Mouse (Mus musculus): ENCODE results near the gene Hoxc10.
A peak's percentile ranks its signal among the peaks of the same experiment; 100 is the strongest.

The Hoxc10 gene

DNA sequence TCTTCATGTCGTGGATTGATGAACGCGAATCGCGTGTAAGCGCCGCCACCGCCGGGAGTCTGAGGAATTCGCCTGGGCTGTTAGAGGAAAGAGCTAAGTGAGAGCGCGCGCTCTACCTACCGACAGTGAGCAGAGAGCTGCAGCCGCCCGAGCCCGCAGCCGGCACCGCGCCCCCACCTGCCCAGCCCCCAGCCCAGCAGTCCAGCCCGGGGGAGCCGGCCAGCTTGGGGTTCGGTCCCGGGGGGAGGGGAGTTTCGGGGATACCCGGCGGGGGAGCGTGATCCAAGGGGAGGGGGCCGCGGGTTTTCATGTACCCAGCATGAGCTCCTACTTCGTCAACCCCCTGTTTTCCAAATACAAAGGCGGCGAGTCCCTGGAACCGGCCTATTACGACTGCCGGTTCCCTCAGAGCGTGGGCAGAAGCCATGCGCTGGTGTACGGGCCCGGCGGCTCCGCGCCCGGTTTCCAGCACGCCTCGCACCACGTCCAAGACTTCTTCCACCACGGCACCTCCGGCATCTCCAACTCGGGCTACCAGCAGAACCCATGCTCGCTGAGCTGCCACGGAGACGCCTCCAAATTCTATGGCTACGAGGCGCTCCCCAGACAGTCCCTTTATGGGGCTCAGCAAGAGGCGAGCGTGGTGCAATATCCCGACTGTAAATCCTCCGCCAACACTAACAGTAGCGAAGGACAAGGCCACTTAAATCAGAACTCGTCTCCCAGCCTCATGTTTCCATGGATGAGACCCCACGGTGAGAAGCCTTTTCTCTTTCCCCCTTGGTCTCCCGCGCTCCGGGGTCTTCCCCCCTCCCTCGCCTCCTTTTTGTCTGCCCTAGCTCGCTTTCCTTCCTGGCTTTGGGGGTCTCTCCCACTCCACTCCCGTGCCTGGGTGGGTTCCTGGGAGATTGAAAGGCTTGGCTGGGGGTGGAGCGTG is 24.1 kb downstream of the Hoxc10 start, which contains the start of gene Hoxc8:
Hoxc8 (plus strand) TSS at position 147 of the 937 bp plus-strand sequence.
- no peak for DNase-seq (ENCODE audit: low spot score)

DNA sequence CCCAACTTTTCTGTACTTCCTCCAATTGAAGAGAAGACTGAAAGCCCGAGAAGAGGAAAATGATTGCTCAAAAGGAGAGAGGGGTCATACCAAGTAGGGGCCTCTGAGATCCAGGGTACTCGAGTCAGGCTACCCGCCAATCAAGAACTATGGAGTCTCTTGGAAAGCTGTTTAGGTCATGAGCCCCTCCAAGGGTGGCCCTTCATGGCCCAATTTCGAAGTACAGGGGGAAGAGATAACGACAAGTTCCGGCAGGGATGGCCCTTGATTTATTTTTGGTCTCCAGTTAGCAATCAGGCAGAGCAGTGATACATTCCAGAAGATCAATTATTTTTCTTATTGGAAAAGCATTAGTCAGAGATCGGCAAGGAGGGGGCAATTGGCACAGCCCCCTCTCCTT is 25.2 kb downstream of the Hoxc10 start:
- no peak for DNase-seq (ENCODE audit: low spot score)

DNA sequence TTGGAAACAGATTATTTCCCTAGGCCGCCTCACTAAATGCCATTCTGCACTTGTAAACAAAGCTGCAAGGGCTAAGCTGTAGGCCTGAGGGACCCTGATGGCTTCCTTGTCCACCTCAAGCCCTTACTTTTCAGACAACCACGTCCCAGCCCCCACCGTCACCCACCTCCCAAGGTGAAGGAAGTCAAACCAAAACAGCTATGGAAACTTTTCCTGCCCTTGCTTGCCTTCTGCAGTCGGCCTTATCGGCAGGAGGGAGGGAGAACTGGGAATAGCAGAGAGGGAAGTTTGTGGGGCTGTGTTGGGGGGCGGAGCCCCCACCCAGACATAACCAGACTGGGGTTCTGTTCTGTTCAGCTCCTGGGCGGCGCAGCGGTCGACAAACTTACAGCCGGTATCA is 25.6 kb downstream of the Hoxc10 start:
- no peak for DNase-seq (ENCODE audit: low spot score)

DNA sequence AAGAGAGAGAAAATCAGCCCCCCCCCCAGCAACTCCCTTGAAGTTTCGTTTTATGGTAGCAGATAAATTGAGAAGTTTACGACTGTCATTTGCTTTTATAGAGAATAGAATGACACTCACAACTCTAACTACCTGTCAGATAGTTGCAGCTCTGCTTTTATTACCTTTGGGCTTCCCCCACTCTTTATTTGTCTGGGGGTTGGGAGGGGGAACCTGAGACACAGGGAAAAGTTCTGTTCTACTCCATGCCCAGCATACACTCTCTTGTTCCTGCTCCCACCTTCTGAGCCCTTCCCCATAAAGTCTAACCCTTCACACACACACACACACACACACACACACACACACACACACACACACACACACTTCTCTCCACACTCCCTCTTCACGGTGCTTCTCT is 26.3 kb downstream of the Hoxc10 start:
- DNase-seq (ENCODE audit: low spot score): no peak

- no peak for DNase-seq (ENCODE audit: low spot score)
These were observed 30.0 kb downstream of the Hoxc10 start for GRCm38 (mm10) chr15:102996548-102996947.

GRCm38 (mm10) chr15:102997431-102997830 is 30.8 kb downstream of the Hoxc10 start:
- DNase-seq (ENCODE audit: low spot score): no peak

GRCm38 (mm10) chr15:102997939-102998355 is 31.4 kb downstream of the Hoxc10 start, which contains the start of gene Hoxc6:
Gene Hoxc6 (plus strand): TSS chr15:102998257.
- DNase-seq (ENCODE audit: low spot score): peak; percentile 58

- DNase-seq (ENCODE audit: low spot score): no peak
These were observed 32.1 kb downstream of the Hoxc10 start for GRCm38 (mm10) chr15:102998608-102999182.

DNA sequence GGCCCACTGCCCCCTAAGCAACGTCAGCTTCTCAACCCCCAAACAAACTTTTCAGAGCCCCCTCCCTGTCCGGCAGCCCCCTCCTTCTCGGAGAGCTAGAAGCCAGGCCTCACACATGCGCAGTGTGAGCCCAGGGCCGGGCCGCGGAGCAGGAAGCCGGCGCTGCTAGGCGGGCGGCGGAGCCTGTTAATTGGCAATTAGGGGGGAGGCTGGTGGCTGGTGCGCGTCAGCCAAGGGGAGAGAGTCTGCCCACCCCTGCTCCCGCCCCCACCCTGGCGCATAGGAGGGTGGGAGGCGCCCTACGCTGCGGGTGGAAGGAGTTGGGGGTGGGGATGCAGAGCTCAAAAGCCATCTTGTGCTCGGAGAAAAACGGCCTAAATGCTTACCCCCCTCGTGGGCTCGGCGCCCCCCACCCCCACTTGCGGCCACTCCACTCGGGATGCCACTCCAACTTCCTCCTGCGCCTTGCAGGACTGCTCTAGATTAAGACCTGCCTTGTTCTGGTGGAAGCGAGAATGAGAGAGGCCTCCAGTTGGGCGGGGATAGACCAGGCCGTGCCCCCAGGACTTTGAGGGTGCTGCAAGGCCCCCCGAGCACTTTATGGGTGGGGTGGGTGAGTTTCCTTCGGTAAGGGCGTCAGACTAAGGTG is 32.7 kb downstream of the Hoxc10 start:
- DNase-seq (ENCODE audit: low spot score): peak; percentile 97

DNA sequence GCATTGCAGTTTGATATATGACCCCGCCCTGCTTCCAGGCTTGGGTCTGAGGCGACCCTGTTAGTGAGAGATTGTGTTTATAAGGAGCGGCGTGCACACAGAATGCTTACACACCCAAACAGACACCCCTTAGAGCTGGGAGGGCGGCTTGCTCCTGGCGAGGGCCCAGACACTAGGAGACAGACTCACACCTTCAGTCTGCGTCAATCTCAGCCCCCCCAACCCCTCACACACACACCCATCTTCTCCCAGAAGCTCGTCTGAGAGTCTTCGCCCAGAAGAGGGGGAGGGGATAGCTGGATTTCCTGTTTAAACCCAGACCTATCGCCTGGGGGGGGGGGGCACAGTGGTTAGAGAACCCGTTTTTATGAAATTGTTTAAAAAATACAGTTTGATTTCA is 33.4 kb downstream of the Hoxc10 start:
- peak; percentile 56 for DNase-seq (ENCODE audit: low spot score)

DNA sequence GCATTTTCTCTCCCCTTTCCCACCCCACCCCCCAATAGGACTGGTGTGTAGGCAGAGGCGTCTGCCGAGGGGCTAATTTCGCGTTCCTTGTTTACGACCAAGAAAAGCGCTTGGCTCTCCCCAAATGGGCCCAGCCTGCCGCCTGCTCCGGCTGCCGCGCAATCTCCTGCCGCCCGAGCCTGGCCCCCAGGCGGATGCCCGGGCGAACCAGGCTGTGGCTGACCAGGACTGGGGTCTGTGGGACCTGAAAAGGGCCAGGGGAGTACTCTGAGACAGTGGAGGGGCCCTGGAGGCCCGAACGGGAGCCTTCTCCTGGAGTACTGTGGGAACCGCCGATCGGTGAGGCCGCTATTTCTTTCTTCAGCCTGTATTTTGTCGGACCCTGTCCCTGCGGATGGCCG is 33.9 kb downstream of the Hoxc10 start:
- no peak for DNase-seq (ENCODE audit: low spot score)

DNA sequence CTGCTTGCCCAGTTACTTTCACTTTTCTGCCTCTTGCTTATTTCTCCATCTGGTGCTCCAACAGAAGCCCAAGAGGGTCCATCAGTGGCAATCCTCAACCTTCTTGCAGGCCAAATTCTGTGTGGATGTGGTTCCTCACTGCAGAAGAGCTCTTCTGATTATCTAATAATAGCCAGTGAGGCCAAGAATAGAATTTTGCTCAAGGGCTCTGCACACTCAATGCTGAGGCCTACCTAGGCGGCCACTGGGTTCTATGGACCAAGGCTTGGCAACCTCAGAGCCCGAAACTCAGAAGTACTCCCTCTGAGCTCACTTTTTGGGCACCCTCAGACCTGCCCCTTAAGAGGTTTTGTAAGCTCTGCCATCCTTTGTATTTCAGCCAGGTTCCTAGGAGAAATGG is 34.8 kb downstream of the Hoxc10 start:
- DNase-seq (ENCODE audit: low spot score): no peak

- DNase-seq (ENCODE audit: low spot score): no peak
These were observed 35.6 kb downstream of the Hoxc10 start for GRCm38 (mm10) chr15:103002156-103002555.

GRCm38 (mm10) chr15:103002821-103003448 is 36.3 kb downstream of the Hoxc10 start:
- no peak for DNase-seq (ENCODE audit: low spot score)

DNA sequence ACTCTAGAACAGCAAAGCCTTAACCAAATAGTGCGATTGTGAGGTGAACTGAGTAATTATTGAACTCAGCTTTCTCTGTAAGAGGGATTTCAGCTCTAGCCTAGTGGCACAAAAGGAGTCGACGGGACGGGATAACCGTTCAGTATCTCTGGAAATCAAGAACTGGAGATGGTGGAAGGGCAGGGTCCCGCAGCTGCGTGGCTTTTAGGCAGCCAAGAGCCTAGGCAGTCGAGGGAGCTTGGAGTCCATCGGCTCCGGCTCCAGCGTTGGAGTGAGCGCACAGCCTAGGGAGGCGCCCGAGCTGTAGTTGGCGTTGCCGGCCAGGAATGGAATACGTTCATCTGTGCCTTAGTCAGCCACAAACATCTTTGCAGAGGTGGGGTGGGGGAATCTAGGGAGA is 38.7 kb downstream of the Hoxc10 start:
- no peak for DNase-seq (ENCODE audit: low spot score)

GRCm38 (mm10) chr15:103005797-103006196 is 39.2 kb downstream of the Hoxc10 start:
- no peak for DNase-seq (ENCODE audit: low spot score)

DNA sequence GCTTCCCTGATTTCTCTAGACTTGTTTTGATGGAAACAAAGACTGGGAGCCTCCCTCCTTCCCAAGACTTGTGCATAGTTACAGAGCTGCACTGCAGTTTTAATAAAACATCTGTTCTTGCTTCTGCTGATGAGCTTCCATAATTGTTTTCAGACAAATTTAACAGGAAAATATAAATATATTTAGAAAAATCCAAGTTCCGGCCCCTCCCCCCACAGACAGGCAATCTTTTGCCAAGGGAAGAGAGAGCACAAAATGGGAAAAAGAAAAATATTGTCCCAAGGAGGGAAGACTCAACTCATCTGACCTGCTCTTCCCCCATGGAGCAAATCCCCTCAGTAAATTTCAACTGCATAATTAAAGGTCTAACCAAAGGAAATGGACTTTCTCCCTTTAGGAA is 39.7 kb downstream of the Hoxc10 start:
- no peak for DNase-seq (ENCODE audit: low spot score)

DNA sequence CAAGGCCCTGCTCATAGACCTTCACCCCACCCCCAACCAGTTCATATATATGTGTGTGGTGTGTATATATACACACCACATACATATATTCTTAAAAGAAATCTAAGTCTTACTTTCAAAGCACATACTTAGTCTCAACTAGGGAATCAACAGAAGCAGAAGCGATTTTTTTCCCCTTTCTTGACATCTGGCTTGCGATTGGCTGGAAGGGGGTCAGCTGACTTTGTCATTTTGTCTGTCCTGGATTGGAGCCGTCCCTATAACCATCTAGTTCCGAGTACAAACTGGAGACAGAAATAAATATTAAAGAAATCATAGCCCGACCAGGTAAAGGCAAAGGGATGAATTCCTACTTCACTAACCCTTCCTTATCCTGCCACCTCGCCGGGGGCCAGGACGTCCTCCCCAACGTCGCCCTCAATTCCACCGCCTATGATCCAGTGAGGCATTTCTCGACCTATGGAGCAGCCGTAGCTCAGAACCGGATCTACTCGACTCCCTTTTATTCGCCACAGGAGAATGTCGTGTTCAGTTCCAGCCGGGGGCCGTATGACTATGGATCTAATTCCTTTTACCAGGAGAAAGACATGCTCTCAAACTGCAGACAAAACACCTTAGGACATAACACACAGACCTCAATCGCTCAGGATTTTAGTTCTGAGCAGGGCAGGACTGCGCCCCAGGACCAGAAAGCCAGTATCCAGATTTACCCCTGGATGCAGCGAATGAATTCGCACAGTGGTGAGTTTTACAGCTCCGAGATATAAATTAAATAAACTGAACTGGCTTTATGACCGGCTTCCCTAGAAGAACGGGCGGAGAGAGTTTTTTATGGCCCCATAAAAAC is 42.9 kb downstream of the Hoxc10 start:
- DNase-seq (ENCODE audit: low spot score): no peak

GRCm38 (mm10) chr15:103010112-103010846 is 43.7 kb downstream of the Hoxc10 start:
- DNase-seq (ENCODE audit: low spot score): no peak

DNA sequence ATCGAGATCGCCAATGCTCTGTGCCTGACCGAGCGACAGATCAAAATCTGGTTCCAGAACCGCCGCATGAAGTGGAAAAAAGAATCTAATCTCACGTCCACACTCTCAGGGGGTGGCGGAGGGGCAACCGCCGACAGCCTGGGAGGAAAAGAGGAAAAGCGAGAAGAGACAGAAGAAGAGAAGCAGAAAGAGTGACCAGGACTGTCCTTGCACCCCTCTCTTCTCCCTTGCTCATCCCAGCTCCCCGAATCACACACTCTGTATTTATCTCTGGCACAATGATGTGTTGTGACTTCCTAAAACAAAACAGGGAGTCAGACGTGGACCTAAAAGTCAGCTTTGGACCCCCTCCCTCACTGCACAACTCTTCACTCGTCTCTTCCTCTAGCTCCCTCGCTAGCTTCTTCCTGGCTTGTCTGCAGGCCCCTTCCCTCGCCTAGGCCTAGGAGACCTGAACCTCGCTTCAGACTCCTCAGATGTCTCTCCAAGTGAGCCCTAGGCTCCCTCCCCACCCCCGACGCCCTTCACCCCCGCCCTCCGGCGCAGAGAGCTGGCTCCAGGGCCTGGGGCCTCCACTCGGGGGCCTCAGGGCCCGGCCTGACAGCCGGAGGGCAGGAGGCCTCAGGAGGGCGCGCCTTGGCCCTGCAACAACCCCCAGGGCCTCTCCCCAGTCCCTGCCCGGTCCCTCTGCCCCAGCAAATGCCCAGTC is 44.4 kb downstream of the Hoxc10 start:
- no peak for DNase-seq (ENCODE audit: low spot score)
